Mouse (Mus musculus) mature B cell (primary cell): ENCODE measurements around the gene Zcchc2.

ENCODE experiments used
- in situ Hi-C: fragments of 300-500 bp; cut with MboI; formaldehyde crosslinking; loops from 2 replicates; pipeline ENCODE4 v1.14.3; 2019

Zcchc2 gene

DNA sequence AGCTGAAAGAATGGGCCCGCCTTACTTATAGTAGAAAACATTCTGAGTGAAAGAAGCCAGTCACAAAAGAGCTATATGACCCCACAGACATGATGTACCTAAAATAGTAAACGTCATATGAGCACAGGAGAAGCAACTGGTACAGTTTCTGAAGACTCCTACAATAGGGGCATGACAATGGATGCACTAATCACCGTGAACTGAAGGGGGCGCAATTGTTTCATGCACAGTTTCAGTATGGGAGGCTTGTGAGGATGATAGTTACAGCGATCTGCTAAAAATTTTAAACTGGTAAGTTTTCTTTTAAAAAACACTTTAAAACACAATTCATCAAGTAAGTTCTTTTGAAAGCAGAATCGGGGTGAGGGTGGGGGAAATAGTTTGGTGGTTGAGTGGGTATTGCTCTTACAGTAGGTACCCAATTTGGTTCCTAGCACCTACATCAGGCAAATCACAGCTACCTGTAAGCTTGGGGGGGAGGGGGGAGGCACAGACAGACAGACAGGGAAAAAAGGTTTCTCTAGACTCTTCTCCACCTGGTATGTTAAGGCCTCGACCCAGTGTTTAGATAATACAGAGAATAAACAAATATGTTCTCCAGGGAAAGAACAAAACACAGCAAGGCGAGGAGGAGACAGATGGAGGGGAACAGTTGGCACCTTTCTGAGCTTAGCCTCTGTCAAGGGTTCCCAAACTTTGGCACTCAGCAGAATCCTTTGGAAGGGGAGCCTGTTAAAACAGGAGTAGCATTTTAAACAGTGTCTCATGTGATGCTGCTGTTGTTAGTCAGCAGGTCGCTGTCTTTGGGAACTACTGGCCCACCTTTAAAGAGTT, 81.2 kb downstream of the Zcchc2 start:
- in situ Hi-C loops, result loop anchor here (5.0 kb wide), 1 partner anchor 81 kb away; no protein-coding TSS in a partner anchor

DNA sequence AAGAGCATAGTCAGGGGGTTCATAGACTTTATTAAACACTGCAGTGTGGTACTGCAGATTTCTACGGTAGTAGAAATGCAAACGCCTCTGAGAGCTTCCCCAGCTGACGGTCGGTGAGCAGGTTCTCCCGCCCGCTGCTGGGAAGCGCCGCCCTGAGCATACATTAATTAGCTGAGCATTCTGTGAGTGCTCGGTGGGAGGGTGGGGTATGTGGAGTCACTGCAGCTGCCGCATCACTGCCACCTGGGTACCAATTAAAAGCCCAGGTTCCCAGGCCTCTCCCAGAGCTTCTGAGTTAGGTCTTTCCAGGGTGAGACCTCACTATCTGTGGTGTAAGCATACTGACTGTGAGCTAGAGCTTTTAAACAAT, 81.8 kb downstream of the Zcchc2 start:
- in situ Hi-C loops, result loop anchor here (5.0 kb wide), 1 partner anchor 80 kb away; no protein-coding TSS in a partner anchor

GRCm38 (mm10) chr1:106073166-106073565, 83.0 kb downstream of the Zcchc2 start:
- in situ Hi-C loops, result loop anchor here (5.0 kb wide), 1 partner anchor 79 kb away; no protein-coding TSS in a partner anchor

- in situ Hi-C loops, result loop anchor here (5.0 kb wide), 1 partner anchor 78 kb away; no protein-coding TSS in a partner anchor
These were observed 83.9 kb downstream of the Zcchc2 start for GRCm38 (mm10) chr1:106074141-106074540.

DNA sequence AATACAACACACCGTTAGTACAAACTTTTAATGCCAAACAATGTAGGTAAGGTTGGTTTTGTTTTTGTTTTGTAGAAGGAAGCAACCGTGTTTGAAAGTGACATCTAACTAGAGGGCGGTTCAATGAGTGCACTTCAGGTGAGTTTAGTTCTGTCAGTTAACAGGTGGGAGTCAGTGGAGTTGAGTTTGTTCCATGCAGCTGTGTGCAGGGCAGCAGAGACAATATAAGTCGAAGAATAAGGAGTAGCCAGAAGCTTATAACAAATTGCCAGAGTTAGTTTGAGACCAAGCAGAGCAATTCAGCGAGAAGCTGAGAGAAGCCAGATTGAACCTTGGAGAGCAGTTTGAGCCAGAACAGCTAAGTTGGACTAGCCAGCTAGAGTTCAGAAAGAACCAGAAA, 84.5 kb downstream of the Zcchc2 start:
- in situ Hi-C loops, result loop anchor here (5.0 kb wide), 1 partner anchor 78 kb away; no protein-coding TSS in a partner anchor

GRCm38 (mm10) chr1:106076641-106077040, 86.4 kb downstream of the Zcchc2 start:
- in situ Hi-C loops, result no loop called here

DNA sequence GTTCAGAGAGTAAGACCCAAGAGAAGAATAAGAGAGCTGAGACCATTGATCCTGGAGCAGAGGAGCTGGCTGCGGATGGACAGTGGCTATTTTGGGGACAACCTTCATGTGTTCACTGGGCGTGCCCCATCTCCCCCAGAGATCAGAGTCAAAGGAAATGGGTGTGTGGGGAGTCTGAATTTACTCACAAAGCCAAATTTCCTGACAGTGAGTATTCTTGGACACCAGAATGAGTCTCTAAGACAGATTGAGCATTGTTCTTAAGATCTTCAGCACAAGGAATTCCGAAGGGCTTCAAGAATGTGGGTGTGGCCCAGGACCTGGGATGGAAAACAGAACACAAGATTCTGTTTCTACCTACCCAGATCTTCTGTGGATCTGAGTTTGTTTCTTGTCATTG, 87.0 kb downstream of the Zcchc2 start:
- in situ Hi-C loops, result no loop called here
